Mouse (Mus musculus) adrenal gland, postnatal 14 days (tissue): ENCODE measurements at regions not wholly inside any gene's neighbourhood (a gene's known extent, or its start where the extent isn't known, plus 50 kb on each side); places are given as distances from the start of the nearest gene placed in this dataset.

Source experiments
- DNase-seq: peaks from one replicate; pipeline ENCODE4 v3.0.0; 2021; ENCODE audit warnings: mixed read lengths

DNA sequence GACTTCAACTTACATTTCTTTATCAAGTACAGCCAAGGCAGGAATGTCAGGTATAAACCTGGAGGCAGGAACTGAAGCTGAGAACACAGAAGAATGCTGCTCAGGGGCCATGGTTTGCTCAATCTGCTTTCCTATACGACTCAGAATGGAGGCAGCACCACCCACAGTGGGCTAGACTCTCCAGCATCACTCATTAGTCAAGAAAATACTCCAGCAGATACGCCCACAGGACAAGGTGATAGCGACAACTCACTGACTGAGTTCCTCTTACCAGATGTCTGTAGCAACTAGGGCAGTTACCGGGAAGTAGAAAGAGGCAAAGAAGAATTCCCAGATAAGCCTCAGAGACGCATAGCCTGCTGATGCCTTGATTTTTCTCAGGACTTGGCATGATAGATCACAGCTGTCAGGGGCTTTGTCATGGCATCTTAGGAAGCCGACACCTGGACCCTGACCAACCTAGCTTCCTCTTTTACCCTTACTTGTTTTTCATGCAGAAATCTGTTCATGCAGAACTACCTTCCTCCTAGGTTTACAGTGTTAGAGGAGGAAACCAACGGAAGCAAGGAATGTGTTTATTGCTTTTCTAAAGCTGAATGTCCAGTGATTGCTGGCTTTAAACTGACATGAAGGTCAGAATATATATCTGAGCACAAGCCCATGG, 110.7 kb upstream of the Sp4 start:
- DNase-seq = no peak

DNA sequence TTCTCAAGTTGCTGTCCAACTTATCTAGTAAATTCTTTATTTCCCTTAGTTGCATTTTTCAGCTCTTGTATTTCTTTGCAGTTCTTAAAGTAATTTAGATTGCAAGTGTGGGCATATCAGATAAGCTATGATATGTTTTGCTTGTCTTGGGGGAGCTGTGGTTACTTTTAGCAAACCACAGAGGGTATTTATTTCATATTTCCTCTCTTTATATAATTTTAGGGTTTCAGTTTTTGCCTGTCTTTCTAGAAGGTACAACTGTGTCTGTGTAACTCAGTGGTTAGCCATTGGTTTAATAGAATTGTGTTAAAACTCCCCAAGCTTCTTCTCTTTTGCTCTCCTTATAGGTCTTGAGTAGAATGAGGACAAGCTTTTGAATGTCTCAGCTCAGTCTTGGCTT, 109.7 kb upstream of the Sp4 start:
- no peak for DNase-seq

DNA sequence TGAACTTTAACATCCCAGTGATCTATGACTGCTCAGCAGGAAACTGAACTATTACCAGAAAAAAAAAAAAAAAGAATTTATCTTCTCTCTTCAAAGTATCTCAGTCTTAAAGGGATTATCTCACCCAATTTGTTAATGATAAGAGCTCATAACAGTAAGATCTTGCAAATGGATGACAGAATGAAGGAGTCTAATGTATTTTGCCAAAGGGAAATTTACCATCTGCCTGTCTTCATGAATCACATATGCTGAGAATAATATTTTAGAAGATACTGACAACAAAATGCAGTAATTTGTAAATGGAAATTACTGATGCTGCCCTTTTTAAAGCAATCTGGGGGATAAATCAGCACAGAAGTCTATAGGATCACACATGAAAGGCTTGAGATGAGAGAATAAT, 103.9 kb upstream of the Sp4 start:
- DNase-seq = no peak

DNA sequence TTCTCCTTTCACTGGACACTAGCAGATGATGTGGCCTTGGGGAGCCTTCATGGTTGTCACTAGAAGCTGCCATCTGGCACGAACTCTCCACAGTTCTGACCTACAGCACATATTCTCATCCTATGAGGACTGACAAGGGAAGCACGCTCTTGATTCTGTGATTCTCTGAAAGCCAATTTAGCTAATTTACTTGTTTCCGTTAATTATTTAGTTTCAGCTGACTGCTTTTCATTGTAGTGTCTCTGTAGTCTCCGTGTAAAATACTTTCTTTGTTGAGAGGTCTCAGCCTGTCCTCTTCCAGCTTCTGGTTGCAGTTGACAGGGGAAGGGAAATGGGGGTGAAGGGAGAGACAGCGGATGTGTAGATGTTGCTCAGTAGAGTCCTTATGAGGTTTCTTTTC, 102.9 kb upstream of the Sp4 start:
- DNase-seq = no peak

DNA sequence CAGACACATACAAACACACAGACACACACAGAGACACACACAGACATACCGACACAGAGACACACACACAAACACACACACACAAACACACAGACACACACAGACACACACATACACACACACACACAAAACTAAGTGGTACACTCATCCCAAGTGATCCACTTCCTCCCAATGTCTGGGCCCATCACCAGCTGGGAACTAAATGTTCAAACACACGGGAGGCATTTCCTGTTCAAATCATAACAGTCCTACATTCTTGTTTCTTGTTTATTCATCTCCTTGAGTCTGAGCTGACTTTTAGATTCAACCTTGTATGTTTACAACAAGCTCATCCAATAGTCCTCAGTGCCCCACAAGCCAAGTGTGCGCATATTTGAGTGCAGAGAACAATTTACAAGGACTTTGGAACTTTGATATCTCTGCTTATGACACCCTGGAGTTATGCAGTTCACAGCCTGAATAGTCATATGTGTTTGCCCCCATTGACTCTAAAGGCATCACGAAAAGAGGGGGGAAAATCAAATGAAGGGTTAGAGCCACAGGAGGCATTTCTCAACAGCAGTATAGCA, 102.4 kb upstream of the Sp4 start:
- no peak for DNase-seq

DNA sequence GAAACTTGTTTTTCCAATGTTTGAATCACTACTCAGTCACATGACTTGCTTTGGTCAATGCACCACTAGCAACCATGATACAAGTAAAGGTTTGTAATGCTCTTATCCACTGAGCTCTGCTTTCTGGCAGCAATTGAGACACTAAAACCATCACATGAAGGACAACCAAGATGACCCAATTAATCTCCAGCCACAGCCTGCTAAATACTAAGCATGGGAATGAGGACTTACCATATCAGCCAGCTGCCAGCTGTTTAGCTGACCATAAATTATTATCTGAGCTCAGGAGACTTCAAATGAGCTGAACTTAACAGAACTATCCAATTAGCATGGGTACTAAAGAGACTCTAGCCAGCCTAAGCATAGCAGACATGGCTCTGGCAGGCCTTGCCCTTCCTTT, 100.1 kb upstream of the Sp4 start:
- no peak for DNase-seq

DNA sequence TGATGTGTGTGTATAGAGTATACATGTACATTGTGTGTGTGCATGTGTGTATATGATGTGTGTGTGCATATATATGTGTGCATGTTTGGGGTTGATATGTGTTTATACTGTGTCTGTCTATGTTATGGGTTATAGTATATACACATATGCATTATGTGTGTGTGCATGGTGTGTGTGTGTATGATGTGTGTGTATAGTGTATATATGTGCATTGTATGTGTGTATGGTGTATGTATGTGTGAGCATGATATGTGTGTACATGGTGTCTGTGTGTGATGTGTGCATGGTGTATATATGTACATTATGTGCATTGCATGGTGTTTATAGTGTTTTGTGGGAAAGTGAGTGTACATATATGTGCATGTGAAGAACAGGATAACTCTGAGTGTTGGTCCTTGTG, 90.4 kb upstream of the Sp4 start:
- no peak for DNase-seq

DNA sequence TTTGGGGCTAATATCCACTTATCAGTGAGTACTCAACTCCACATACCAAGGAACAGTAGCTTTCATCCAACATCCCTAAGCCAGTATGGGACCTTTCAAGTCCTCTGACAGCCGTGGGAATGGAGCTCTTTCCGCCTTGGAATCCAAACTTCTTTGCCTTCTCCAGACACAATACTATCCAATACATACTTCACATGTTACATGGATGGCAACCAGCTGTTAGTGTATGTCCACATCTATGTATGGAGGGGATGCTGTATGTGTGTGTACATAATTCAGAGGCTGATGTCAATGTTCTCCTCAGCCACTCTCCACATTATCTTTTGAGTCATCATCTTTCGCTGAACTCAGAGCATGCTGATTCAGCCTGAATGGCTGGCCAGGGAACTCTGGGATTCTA, 79.8 kb upstream of the Sp4 start:
- DNase-seq = no peak

DNA sequence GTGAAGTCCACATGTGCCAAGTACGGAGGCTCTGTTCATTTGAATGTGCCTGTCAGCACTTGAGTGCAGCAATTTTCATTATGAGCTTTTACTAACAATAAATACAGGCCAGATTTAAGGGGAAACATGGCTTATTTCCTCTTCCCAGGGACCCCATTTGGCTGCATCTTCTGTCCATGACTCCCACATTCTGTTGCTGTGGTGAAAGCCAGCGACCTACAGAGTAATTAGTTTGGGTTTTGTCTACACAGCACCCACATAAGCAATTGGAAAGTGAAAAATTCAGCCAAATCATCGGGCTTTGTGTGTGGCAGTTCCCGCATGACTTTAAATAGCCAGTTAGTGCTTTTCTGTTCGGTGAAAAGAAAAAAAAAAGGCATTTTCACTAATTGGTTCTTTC, 76.7 kb upstream of the Sp4 start:
- no peak for DNase-seq

DNA sequence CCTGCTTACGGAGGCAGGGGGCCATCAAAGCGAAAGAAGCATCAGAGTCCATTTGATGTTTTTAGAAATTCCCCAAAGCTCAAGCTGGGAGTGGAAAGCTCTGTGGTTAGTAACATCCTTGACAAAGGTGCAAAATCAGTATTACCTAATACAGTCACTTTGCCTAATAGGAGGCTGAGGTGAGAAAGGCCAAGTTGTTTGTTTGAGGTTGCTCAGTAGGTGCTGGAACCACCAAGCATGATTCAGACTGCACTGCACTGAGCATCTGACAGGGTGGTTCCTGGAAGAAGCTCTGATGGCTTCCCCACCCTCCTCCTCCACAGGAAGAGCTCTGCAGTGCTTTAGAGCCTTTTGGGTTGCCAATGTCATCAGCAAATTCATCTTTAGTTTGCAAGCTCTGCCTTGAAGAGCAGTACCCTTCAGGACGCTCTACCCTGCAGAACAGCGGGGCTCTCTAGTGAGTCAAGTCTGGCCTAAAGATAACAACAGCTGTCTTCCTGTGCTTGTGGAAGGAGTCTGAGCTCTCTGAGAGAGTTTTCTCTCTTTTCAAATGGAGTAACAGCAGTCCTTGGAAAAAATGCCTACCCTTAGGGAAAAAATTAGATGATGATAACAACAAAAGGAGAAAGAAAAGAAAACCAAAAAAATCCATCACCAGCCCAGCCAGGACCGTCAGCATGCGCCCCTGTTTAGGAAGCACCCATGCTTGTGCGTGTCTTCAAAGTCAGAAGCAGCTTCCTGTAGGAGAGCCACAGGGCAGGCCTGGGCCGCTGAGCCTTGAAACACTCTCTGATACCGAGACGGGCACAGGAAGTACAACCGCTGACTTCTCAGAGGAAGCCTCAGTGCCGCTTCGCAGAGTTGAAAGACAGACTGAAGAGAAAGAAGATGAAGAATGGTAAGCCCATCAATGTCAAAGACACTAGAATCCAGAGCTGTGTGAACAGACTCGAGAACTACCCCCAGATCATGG, 75.6 kb upstream of the Sp4 start:
- DNase-seq = peak; percentile 23

DNA sequence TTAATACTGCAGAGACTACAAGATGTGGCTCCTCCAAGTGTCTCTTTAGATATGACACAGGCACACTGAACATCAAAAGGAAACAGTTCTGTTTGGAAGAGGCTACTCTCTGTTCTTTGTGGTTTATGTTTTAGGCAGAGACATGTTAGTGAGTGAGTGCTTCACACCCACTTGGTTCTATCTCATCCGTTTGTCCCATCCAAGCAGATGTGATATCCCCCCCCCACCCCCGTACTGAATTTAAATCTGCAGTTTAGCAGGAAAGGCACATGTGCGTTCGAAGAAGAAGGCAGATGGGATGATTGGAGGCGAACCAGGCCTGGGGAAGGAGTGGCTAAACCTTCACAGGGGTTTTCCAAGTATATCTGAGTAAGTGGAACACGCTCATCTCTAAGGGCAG, 72.0 kb upstream of the Sp4 start:
- no peak for DNase-seq

DNA sequence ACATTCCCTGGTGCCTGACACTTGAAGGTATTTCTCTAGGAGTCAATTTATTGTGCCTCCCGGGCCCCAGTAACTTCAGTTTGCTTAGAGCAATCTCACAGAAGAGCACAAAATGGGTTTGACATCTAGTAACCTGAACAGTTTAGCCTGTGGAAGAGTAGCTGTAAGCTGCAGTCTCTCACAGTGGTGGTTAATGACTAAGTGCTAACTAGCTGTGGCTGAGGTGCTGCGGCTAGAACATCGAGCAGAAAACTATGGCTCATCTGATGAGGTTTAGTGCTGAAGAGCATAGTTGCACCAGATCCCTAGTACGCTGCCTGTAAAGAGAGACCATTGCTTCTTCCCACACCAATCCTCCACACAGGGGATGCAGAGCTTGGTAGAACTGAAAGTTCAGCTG, 70.7 kb upstream of the Sp4 start:
- no peak for DNase-seq

DNA sequence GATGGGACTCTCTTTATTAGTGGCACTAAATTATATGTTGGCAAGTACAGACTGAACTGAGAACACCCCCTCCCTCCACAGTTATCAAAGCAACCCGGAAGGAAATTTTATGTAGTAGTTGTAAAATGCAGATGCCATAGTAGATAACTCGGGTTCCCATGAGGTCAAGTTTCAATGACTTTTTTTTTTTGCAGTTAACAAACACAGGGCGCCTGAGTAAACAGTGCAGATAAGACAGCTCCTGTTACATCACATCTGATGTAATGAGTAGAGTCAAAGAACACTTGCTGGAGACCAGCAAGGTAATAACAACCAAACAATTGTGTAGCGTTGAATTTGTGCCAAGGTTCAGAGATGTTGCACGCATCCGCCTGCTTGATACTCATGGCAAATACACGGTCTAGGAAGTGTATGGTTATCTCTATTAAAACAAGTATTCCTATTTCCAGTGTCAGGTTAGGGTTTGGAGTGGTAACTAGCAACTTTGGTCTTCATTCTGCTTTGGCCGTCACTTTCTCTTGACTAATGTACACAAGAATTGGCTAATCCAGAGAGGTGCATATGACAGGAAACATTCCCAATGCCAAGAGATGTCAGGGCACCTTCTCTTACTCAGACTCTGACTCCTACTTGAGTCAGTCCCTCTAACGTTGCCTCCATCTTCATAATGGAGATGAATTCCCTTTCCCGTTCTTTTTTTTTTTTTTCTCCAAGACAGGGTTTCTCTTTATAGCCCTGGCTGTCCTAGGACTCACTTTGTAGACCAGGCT, 66.3 kb upstream of the Sp4 start:
- no peak for DNase-seq

DNA sequence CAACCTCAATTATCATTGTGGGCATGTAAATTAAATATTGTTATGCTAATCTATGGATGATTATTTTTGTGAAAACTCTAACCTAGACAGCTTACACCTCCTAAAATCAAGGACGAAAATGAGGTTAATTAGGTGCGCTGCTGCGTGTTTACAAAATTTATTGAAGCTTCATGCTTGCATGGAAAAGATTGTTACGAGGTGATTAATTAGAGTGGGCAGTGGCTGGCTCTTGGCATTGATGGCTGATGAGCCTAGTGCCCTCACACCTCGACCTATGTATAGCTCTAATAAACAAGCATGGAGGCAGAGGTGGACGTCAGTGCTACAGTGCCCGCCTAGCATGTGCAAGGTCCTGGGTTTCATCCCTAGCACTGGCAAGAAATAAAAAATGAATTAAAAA, 51.6 kb upstream of the Sp4 start:
- DNase-seq = no peak

DNA sequence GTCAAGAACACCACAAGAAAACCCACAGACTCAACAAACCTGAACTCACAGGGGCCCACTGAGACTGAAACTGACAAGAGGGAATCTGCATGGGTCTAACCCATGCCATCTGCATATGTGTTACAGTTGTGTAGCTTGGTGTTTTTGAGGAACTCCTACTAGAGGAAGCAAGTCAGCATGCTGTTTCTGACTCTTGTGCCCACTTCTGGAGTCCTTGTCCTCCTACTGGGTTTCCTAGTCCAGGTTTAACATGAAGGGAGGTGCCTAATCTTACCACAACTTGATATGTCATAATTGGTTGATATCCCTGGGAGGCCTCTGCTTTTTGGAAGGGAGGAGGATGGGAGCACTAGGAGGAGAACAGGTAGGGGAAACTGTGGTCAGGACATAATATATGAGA, 50.2 kb upstream of the Sp4 start:
- DNase-seq = no peak
